Mouse (Mus musculus): ENCODE measurements at regions not wholly inside any gene's neighbourhood (a gene's known extent, or its start where the extent isn't known, plus 50 kb on each side); places are given as distances from the start of the nearest gene placed in this dataset.

DNA sequence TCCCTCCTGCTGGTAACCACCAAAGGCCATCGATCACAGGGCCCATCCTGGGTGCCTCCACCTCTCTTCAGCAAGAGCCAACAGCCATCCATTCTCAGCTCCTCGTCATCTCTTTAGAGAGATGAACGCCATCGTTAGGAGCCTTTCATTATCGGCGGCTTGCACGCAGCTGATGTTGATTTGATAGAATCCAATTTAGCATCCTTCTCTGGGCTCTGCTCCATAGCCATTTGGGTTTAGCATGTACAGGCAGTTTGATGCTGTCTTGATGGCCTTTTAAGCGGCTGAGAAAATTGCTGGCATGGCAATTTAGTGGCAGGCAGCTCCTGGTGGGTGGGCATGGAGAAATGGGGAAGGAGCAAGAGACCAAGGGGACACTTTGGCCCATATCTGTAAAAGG is 115.5 kb upstream of the Plxna4 start:
- TF ChIP-seq POLR2A (IDR thresholded peaks at IDR 0.05; ENCODE audit: low read depth, low read length) (no peak), CTCF (conservative IDR thresholded peaks at IDR 0.05; ENCODE audit: insufficient read depth, insufficient read length, low read depth, low read length) (no peak)

Data from kidney, adult 2 months (tissue).